Mouse (Mus musculus): Measurements from ENCODE around the gene Ms4a15.

DNA sequence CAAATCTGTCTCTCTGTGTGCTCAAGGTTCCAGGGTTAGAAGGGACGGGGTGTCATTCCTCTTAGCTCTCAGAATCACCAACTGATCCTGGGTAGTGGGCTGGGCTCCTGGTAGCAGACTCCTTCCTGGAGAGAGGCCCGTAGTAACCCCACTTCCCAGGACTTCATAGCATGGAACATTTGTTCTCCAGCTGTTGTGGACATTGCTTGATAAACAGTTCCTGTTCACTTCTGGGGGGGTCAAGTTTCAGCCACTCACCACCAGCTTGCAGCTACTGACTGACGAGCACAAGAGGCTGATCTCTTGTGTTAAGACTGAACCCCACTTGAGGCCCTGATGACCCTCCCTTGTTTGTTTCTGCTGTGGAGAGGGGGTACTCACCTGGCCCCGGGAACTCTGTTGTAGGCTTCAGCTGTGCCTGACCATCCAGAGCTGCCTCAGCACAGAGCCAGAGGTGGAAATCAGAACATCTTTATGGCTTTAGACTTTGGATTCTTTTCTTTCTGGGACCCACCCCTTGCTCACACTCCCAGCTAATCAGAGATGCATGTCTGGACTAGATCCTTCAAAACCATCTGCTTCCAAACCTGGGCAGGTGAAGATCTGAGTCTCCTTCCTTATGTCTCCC is 18.7 kb downstream of the Ms4a15 start, which contains the start of gene Ms4a10:
- no peak for TF ChIP-seq CTCF (conservative IDR thresholded peaks at IDR 0.05; ENCODE audit: low read length)
- no peak for TF ChIP-seq NANOG (IDR thresholded peaks at IDR 0.05; ENCODE audit: borderline replicate concordance, low read length)
- TF ChIP-seq POU5F1 (IDR thresholded peaks at IDR 0.05; ENCODE audit: borderline replicate concordance, low read length) = no peak
